Mouse (Mus musculus) midbrain, embryonic 14.5 days (tissue): Measurements from ENCODE around the gene Sh3tc1. TPM values are rescaled to one million over a fixed set of nuclear protein-coding genes. Genes with fewer than 3 reads are reported as not detected.

Experiments
- ATAC-seq: fragments of 200-750 bp; cut with Nextera tagmentation; 2 replicates; pipeline ENCODE4 v1.8.0; 2017; ENCODE audit warnings: moderate number of reproducible peaks, moderate library complexity; ENCODE audit not compliant: low FRiP score, low TSS enrichment
- DNase-seq: peaks from one replicate; pipeline ENCODE4 v3.0.0-alpha.2; 2015
- H3K27ac ChIP-seq: fragments of 300-500 bp; sonication (generic); replicated peaks from 2 replicates; pipeline ENCODE4 v1.5.1; 2014; ENCODE audit warnings: mild to moderate bottlenecking, low read depth, low read length, moderate library complexity
- H3K27me3 ChIP-seq: fragments of 300-500 bp; sonication (generic); 2 replicates; pipeline ENCODE4 v1.6.1; 2014; ENCODE audit warnings: low read length, control low read depth, mixed read lengths; ENCODE audit not compliant: control insufficient read depth, insufficient read depth
- H3K36me3 ChIP-seq: fragments of 300-500 bp; sonication (generic); 2 replicates; pipeline ENCODE4 v1.6.1; 2014; ENCODE audit warnings: low read length, control low read depth; ENCODE audit not compliant: control insufficient read depth, insufficient read depth
- H3K4me1 ChIP-seq: fragments of 300-500 bp; sonication (generic); 2 replicates; pipeline ENCODE4 v1.6.1; 2014; ENCODE audit warnings: mild to moderate bottlenecking, antibody characterized with exemption, low read length, control low read depth; ENCODE audit not compliant: control insufficient read depth, insufficient read depth
- H3K4me2 ChIP-seq: fragments of 300-500 bp; sonication (generic); 2 replicates; pipeline ENCODE4 v1.6.1; 2014; ENCODE audit warnings: mild to moderate bottlenecking, low read length, moderate library complexity
- H3K4me3 ChIP-seq: fragments of 300-500 bp; sonication (generic); replicated peaks from 2 replicates; pipeline ENCODE4 v1.5.1; 2014; ENCODE audit warnings: low read depth, low read length
- H3K9ac ChIP-seq: fragments of 300-500 bp; sonication (generic); replicated peaks from 2 replicates; pipeline ENCODE4 v1.6.1; 2014; ENCODE audit warnings: mild to moderate bottlenecking, low read length, moderate library complexity
- H3K9me3 ChIP-seq: fragments of 300-500 bp; sonication (generic); 2 replicates; pipeline ENCODE4 v1.6.1; 2016; ENCODE audit warnings: low read length, control low read depth, mixed read lengths; ENCODE audit not compliant: control insufficient read depth
- WGBS: fragments of 180-500 bp; shearing (Covaris S2); extraction: QIAGEN DNeasy Blood & Tissue Kit; methylation state at CpG from one replicate; pipeline ENCODE4 v1.1.7; 2014; 5-methylcytosine and 5-hydroxymethylcytosine counted together
- polyA plus RNA-seq: library from polyadenylated mRNA; unstranded; fragments of >200 nt; fragmentation: Nextera tagmentation; extraction: Ambion mirVana; gene quantifications from 2 replicates; pipeline ENCODE4 v1.2.1, GENCODE M21; 2014

Gene Sh3tc1
- polyA plus RNA-seq, 1 experiment from 2014 or later, result 2.2 TPM

- H3K4me2 ChIP-seq, result no peak overlapping the region
- DNase-seq (no peak), ATAC-seq (no peak)
- no peaks in the 10 kb centered on the region for H3K9me3 ChIP-seq
- no peaks in the 10 kb centered on the region for H3K36me3 ChIP-seq
- no peak overlapping the region for H3K9ac ChIP-seq
- WGBS, result 84% methylated on average over 2 of the region's 2 CpGs
- no peak overlapping the region for H3K27ac ChIP-seq
- H3K27me3 ChIP-seq, result no peaks in the 10 kb centered on the region
- no peaks in the 10 kb centered on the region for H3K4me1 ChIP-seq
- H3K4me3 ChIP-seq, result no peak overlapping the region
Measured at GRCm38 (mm10) chr5:35733523-35733922, 6.3 kb downstream of the Sh3tc1 start.

- H3K4me1 ChIP-seq, result no peaks in the 10 kb centered on the region
- no peak overlapping the region for H3K4me2 ChIP-seq
- no peaks in the 10 kb centered on the region for H3K9me3 ChIP-seq
- no peaks in the 10 kb centered on the region for H3K36me3 ChIP-seq
- no peak for DNase-seq
- H3K27me3 ChIP-seq, result no peaks in the 10 kb centered on the region
- WGBS, result 88% methylated on average over 4 of the region's 4 CpGs
- H3K9ac ChIP-seq, result no peak overlapping the region
- H3K4me3 ChIP-seq, result no peak overlapping the region
- ATAC-seq, result no peak
- no peak overlapping the region for H3K27ac ChIP-seq
Measured at GRCm38 (mm10) chr5:35731006-35731405, 8.8 kb downstream of the Sh3tc1 start.

- Histone ChIP-seq H3K36me3 (no peaks in the 10 kb centered on the region), H3K4me2 (no peak overlapping the region), H3K9me3 (no peaks in the 10 kb centered on the region), H3K27ac (no peak overlapping the region), H3K4me3 (no peak overlapping the region), H3K4me1 (no peaks in the 10 kb centered on the region), H3K9ac (no peak overlapping the region), H3K27me3 (no peaks in the 10 kb centered on the region)
- DNase-seq (no peak), ATAC-seq (no peak)
- 79% methylated on average over 1 of the region's 1 CpGs for WGBS
Measured at GRCm38 (mm10) chr5:35730552-35730951, 9.2 kb downstream of the Sh3tc1 start.

GRCm38 (mm10) chr5:35729844-35730243 is 9.9 kb downstream of the Sh3tc1 start:
- H3K4me2 ChIP-seq, result no peak overlapping the region
- H3K4me1 ChIP-seq, result no peaks in the 10 kb centered on the region
- H3K4me3 ChIP-seq, result no peak overlapping the region
- DNase-seq, result peak; percentile 19
- 82% methylated on average over 3 of the region's 3 CpGs for WGBS
- no peak overlapping the region for H3K27ac ChIP-seq
- no peak for ATAC-seq
- no peaks in the 10 kb centered on the region for H3K9me3 ChIP-seq
- no peaks in the 10 kb centered on the region for H3K27me3 ChIP-seq
- no peaks in the 10 kb centered on the region for H3K36me3 ChIP-seq
- H3K9ac ChIP-seq, result no peak overlapping the region

GRCm38 (mm10) chr5:35728957-35729460 is 10.8 kb downstream of the Sh3tc1 start:
- H3K4me1 ChIP-seq, result no peaks in the 10 kb centered on the region
- 62% methylated on average over 11 of the region's 11 CpGs for WGBS

GRCm38 (mm10) chr5:35728344-35728956 is 11.3 kb downstream of the Sh3tc1 start:
- no peaks in the 10 kb centered on the region for H3K4me1 ChIP-seq
- H3K4me2 ChIP-seq, result no peak overlapping the region
- H3K4me3 ChIP-seq, result no peak overlapping the region
- H3K9ac ChIP-seq, result no peak overlapping the region
- no peak overlapping the region for H3K27ac ChIP-seq
- 87% methylated on average over 12 of the region's 12 CpGs for WGBS
- H3K27me3 ChIP-seq, result no peaks in the 10 kb centered on the region
- DNase-seq (no peak), ATAC-seq (no peak)
- no peaks in the 10 kb centered on the region for H3K9me3 ChIP-seq
- H3K36me3 ChIP-seq, result no peaks in the 10 kb centered on the region

More at GRCm38 (mm10) chr5:35728957-35729460, 10.8 kb downstream of the Sh3tc1 start:
- Histone ChIP-seq H3K36me3 (no peaks in the 10 kb centered on the region), H3K9me3 (no peaks in the 10 kb centered on the region), H3K27me3 (no peaks in the 10 kb centered on the region), H3K27ac (0 out of 2 replicates have a peak overlapping the region, but pooled peaks have one; percentile 37), H3K4me2 (no peak overlapping the region), H3K9ac (no peak overlapping the region), H3K4me3 (no peak overlapping the region)
- DNase-seq (no peak), ATAC-seq (no peak)

- 92% methylated on average over 5 of the region's 5 CpGs for WGBS
- no peak for DNase-seq
Measured at GRCm38 (mm10) chr5:35727447-35727846, 12.3 kb downstream of the Sh3tc1 start.

GRCm38 (mm10) chr5:35725840-35726239 is 13.9 kb downstream of the Sh3tc1 start:
- H3K4me2 ChIP-seq, result no peak overlapping the region
- no peak for DNase-seq
- no peaks in the 10 kb centered on the region for H3K27me3 ChIP-seq
- H3K9me3 ChIP-seq, result no peaks in the 10 kb centered on the region
- no peak overlapping the region for H3K27ac ChIP-seq
- no peak for ATAC-seq
- H3K4me1 ChIP-seq, result no peaks in the 10 kb centered on the region
- H3K36me3 ChIP-seq, result no peaks in the 10 kb centered on the region
- H3K4me3 ChIP-seq, result no peak overlapping the region
- no peak overlapping the region for H3K9ac ChIP-seq
- 85% methylated on average over 3 of the region's 3 CpGs for WGBS

More at GRCm38 (mm10) chr5:35727447-35727846, 12.3 kb downstream of the Sh3tc1 start:
- H3K4me3 ChIP-seq, result no peak overlapping the region
- H3K4me1 ChIP-seq, result no peaks in the 10 kb centered on the region
- ATAC-seq, result no peak
- no peak overlapping the region for H3K27ac ChIP-seq
- H3K36me3 ChIP-seq, result no peaks in the 10 kb centered on the region
- no peak overlapping the region for H3K9ac ChIP-seq
- H3K27me3 ChIP-seq, result no peaks in the 10 kb centered on the region
- H3K4me2 ChIP-seq, result no peak overlapping the region
- H3K9me3 ChIP-seq, result no peaks in the 10 kb centered on the region

- ATAC-seq, result no peak
Measured at GRCm38 (mm10) chr5:35723900-35724299, 15.9 kb downstream of the Sh3tc1 start.

More at GRCm38 (mm10) chr5:35723900-35724299, 15.9 kb downstream of the Sh3tc1 start:
- no peaks in the 10 kb centered on the region for H3K4me1 ChIP-seq
- no peak overlapping the region for H3K4me3 ChIP-seq
- DNase-seq, result no peak
- 78% methylated on average over 5 of the region's 5 CpGs for WGBS
- no peak overlapping the region for H3K9ac ChIP-seq
- H3K27me3 ChIP-seq, result no peaks in the 10 kb centered on the region
- H3K4me2 ChIP-seq, result no peak overlapping the region
- H3K36me3 ChIP-seq, result no peaks in the 10 kb centered on the region
- H3K27ac ChIP-seq, result no peak overlapping the region
- H3K9me3 ChIP-seq, result no peaks in the 10 kb centered on the region
